Mouse (Mus musculus): ENCODE results near the gene Ap3b1. TPM values are rescaled to one million over a fixed set of nuclear protein-coding genes. Genes with fewer than 3 reads are reported as not detected.

Ap3b1 gene
- polyA plus RNA-seq, 1 experiment from 2014 or later, result 41.3 TPM

DNA sequence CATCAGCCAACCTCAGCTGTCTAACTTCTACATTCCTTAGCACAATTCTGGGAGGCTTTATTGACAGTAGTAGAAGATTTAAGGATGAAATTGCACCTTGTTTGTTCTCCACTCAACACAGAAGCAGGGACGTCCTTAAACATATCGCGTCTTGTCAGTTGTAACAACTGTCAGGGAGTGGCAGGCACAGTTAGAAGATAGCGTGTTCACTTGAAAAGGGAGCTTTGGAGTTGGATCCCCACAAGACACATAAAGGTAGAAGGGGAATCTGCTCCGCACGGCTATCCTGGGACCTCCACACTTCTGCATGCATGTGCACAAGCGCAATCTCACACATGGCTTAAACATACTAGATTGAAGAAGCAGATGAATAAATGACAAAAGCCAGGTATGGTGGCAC, 183.3 kb downstream of the Ap3b1 start:
- Histone ChIP-seq H3K36me3 (ENCODE audit: control insufficient read depth, insufficient read depth, low read length) (peaks cover 2% of the 10 kb centered on the region; the same call in 1 of the 2 replicates), H3K4me3 (ENCODE audit: low read depth, low read length) (no peak overlapping the region), H3K4me2 (no peak overlapping the region), H3K4me1 (replicated peaks; ENCODE audit: control insufficient read depth, insufficient read depth, low read length) (no peaks in the 10 kb centered on the region; the same call in 1 of the 2 replicates), H3K9ac (ENCODE audit: low read depth, low read length) (no peak overlapping the region), H3K9me3 (ENCODE audit: control insufficient read depth, low read length) (no peaks in the 10 kb centered on the region), H3K27me3 (replicated peaks; ENCODE audit: control insufficient read depth, insufficient read depth, low read length) (no peaks in the 10 kb centered on the region), H3K27ac (ENCODE audit: low read depth, low read length) (no peak overlapping the region)
- no peak for DNase-seq (ENCODE audit: low spot score)
- WGBS, result 93% methylated on average over 7 of the region's 7 CpGs
- no peak for ATAC-seq (replicated peaks; ENCODE audit: low FRiP score)

DNA sequence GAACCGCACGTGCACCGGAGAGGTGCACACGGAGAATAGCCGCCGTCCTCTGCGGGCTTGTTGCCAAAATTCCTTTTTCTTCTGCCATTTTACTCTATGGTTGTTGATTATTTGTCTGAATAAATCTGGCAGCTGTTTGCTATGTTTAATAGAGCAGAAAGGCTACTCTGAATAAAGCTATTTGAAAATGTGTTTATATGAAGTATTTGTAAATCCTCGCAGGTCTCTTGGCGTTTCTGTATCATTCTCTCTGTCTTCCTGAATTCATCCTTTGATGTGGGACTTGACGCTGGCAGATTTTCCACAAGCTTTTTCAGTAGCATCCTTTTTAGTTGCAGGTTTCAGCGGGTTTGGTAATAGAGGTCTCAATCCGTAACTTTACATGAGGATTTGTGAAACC, 185.5 kb downstream of the Ap3b1 start:
- ATAC-seq (replicated peaks; ENCODE audit: low FRiP score) (no peak), DNase-seq (ENCODE audit: low spot score) (no peak)
- no peaks in the 10 kb centered on the region for H3K27me3 ChIP-seq (replicated peaks; ENCODE audit: control insufficient read depth, insufficient read depth, low read length)
- H3K4me3 ChIP-seq (ENCODE audit: low read depth, low read length), result no peak overlapping the region
- H3K9ac ChIP-seq (ENCODE audit: low read depth, low read length), result no peak overlapping the region
- no peaks in the 10 kb centered on the region; the same call in 1 of the 2 replicates for H3K36me3 ChIP-seq (ENCODE audit: control insufficient read depth, insufficient read depth, low read length)
- no peaks in the 10 kb centered on the region for H3K4me1 ChIP-seq (replicated peaks; ENCODE audit: control insufficient read depth, insufficient read depth, low read length)
- H3K9me3 ChIP-seq (ENCODE audit: control insufficient read depth, low read length), result no peaks in the 10 kb centered on the region
- no peak overlapping the region for H3K4me2 ChIP-seq
- 92% methylated on average over 12 of the region's 12 CpGs for WGBS
- H3K27ac ChIP-seq (ENCODE audit: low read depth, low read length), result no peak overlapping the region

DNA sequence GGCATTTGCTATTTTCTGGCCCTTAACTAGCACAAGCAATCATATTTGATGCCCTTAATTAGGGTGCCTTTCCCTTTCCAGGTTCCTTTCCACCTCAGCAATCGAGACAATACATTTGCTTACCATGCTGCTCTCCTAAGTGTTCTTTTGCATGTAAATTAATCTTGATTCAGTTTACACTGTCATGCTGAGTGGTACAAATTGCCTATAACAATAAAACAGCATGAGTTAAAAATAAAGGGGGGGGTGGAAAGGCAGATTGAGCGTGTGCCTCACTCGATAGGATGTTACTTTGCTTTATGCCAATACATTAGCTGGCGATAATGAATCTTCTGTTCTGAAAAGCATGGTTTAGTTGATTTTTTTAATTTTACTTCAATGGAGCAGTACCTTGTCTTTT, 187.0 kb downstream of the Ap3b1 start:
- no peaks in the 10 kb centered on the region for H3K27me3 ChIP-seq (replicated peaks; ENCODE audit: control insufficient read depth, insufficient read depth, low read length)
- H3K9ac ChIP-seq (ENCODE audit: low read depth, low read length), result no peak overlapping the region
- WGBS, result 83% methylated on average over 4 of the region's 4 CpGs
- no peaks in the 10 kb centered on the region for H3K9me3 ChIP-seq (ENCODE audit: control insufficient read depth, low read length)
- no peak for ATAC-seq (replicated peaks; ENCODE audit: low FRiP score)
- no peaks in the 10 kb centered on the region; the same call in 1 of the 2 replicates for H3K36me3 ChIP-seq (ENCODE audit: control insufficient read depth, insufficient read depth, low read length)
- DNase-seq (ENCODE audit: low spot score), result no peak
- H3K4me3 ChIP-seq (ENCODE audit: low read depth, low read length), result no peak overlapping the region
- no peaks in the 10 kb centered on the region for H3K4me1 ChIP-seq (replicated peaks; ENCODE audit: control insufficient read depth, insufficient read depth, low read length)
- H3K27ac ChIP-seq (ENCODE audit: low read depth, low read length), result no peak overlapping the region
- no peak overlapping the region for H3K4me2 ChIP-seq

DNA sequence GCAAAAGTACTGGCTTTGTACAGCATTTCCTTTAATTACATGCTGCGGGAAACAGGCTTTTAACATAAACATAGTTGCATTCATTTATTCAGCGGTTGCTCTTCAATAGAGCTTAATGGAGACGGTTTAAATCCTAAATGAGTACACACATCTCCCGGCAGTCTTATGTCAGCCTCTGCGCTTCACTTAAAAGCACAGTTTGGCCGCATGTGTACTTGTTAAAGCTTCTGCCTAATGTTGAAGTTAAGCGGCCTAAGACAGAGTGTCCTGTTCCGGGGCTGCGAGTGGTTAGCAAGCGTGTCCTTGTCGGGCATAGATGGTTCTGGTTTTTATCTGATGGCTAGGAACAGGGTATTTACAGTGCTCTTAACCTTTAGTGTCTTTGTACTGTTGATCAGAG, 187.5 kb downstream of the Ap3b1 start:
- Histone ChIP-seq H3K9ac (ENCODE audit: low read depth, low read length) (no peak overlapping the region), H3K27me3 (replicated peaks; ENCODE audit: control insufficient read depth, insufficient read depth, low read length) (no peaks in the 10 kb centered on the region), H3K4me1 (replicated peaks; ENCODE audit: control insufficient read depth, insufficient read depth, low read length) (no peaks in the 10 kb centered on the region), H3K36me3 (ENCODE audit: control insufficient read depth, insufficient read depth, low read length) (no peaks in the 10 kb centered on the region), H3K9me3 (ENCODE audit: control insufficient read depth, low read length) (no peaks in the 10 kb centered on the region), H3K27ac (ENCODE audit: low read depth, low read length) (no peak overlapping the region), H3K4me3 (ENCODE audit: low read depth, low read length) (no peak overlapping the region), H3K4me2 (no peak overlapping the region)
- 86% methylated on average over 11 of the region's 11 CpGs for WGBS
- DNase-seq (ENCODE audit: low spot score) (no peak), ATAC-seq (replicated peaks; ENCODE audit: low FRiP score) (no peak)

DNA sequence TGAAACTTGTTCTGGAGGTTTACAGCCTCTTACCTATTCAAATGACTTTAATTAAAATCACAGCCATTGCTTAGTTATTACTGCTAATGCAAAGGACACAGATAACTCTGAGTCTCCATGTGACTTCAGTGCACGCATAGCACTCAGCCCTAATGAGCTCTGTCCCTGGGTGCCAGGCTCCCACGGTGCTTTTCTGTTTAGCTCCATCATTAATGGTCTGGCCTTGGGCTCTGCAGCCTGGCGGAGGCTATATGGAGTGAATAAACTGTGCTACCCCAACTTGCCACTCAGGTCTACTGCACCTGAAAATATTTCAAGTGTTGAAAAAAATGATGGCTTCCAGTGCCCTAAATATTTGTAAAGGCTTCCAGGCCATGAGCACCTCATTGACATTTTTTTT, 190.8 kb downstream of the Ap3b1 start:
- no peak overlapping the region for H3K4me2 ChIP-seq
- H3K27ac ChIP-seq (ENCODE audit: low read depth, low read length), result no peak overlapping the region
- DNase-seq (ENCODE audit: low spot score) (no peak), ATAC-seq (replicated peaks; ENCODE audit: low FRiP score) (no peak)
- H3K27me3 ChIP-seq (replicated peaks; ENCODE audit: control insufficient read depth, insufficient read depth, low read length), result no peaks in the 10 kb centered on the region
- no peaks in the 10 kb centered on the region for H3K4me1 ChIP-seq (replicated peaks; ENCODE audit: control insufficient read depth, insufficient read depth, low read length)
- no peak overlapping the region for H3K4me3 ChIP-seq (ENCODE audit: low read depth, low read length)
- no peaks in the 10 kb centered on the region for H3K9me3 ChIP-seq (ENCODE audit: control insufficient read depth, low read length)
- H3K36me3 ChIP-seq (ENCODE audit: control insufficient read depth, insufficient read depth, low read length), result no peaks in the 10 kb centered on the region
- 66% methylated on average over 3 of the region's 3 CpGs for WGBS
- H3K9ac ChIP-seq (ENCODE audit: low read depth, low read length), result no peak overlapping the region

DNA sequence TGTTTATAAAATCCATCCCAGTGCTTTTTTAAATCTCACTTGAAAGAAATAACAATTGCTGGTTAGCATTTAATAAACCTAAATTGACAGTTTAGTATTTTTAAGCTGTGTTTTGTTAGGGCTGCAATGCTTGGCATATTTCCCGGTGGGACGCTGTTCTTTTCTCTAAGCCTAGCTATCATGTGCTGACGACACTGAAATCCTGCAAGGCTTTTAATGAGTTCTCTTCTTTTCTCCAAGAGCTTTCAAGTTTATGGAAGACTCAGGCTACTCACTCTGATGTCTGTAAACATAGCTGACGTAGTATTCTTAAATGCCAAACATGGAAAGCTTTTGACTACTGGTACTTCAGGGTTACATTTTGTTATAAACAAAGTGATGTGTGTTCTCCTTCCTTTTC, 191.3 kb downstream of the Ap3b1 start:
- no peak for DNase-seq (ENCODE audit: low spot score)
- Histone ChIP-seq H3K4me2 (no peak overlapping the region), H3K4me3 (ENCODE audit: low read depth, low read length) (no peak overlapping the region), H3K27me3 (replicated peaks; ENCODE audit: control insufficient read depth, insufficient read depth, low read length) (no peaks in the 10 kb centered on the region), H3K27ac (ENCODE audit: low read depth, low read length) (no peak overlapping the region), H3K36me3 (ENCODE audit: control insufficient read depth, insufficient read depth, low read length) (no peaks in the 10 kb centered on the region), H3K9me3 (ENCODE audit: control insufficient read depth, low read length) (no peaks in the 10 kb centered on the region), H3K4me1 (replicated peaks; ENCODE audit: control insufficient read depth, insufficient read depth, low read length) (no peaks in the 10 kb centered on the region), H3K9ac (ENCODE audit: low read depth, low read length) (no peak overlapping the region)
- 78% methylated on average over 4 of the region's 4 CpGs for WGBS
- no peak for ATAC-seq (replicated peaks; ENCODE audit: low FRiP score)

DNA sequence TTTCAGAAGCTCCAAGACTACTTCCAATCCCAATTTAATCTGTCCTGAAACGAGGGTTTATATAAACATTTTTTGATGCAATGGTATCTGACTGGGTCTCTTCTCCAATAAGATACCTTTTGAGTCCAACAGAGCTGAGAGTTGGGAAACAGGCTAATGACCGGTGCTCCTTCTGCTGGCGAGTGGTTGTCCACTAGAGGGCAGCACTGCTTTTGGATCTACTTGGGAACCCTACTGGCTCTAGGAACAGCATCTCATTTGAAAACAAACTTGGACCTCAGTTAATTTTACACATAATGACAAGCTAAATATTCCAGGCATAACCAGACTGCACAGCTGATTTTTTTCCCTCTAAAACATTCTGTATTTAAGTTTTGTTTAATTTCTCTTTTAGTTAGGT, 201.3 kb downstream of the Ap3b1 start:
- Histone ChIP-seq H3K27ac (ENCODE audit: low read depth, low read length) (no peak overlapping the region), H3K36me3 (ENCODE audit: control insufficient read depth, insufficient read depth, low read length) (no peaks in the 10 kb centered on the region), H3K4me2 (no peak overlapping the region), H3K9ac (ENCODE audit: low read depth, low read length) (no peak overlapping the region), H3K9me3 (ENCODE audit: control insufficient read depth, low read length) (no peaks in the 10 kb centered on the region), H3K4me3 (ENCODE audit: low read depth, low read length) (no peak overlapping the region), H3K4me1 (replicated peaks; ENCODE audit: control insufficient read depth, insufficient read depth, low read length) (no peaks in the 10 kb centered on the region; the same call in 1 of the 2 replicates), H3K27me3 (replicated peaks; ENCODE audit: control insufficient read depth, insufficient read depth, low read length) (no peaks in the 10 kb centered on the region)
- no peak for DNase-seq (ENCODE audit: low spot score)
- 7% methylated on average over 3 of the region's 3 CpGs for WGBS
- ATAC-seq (replicated peaks; ENCODE audit: low FRiP score), result no peak

DNA sequence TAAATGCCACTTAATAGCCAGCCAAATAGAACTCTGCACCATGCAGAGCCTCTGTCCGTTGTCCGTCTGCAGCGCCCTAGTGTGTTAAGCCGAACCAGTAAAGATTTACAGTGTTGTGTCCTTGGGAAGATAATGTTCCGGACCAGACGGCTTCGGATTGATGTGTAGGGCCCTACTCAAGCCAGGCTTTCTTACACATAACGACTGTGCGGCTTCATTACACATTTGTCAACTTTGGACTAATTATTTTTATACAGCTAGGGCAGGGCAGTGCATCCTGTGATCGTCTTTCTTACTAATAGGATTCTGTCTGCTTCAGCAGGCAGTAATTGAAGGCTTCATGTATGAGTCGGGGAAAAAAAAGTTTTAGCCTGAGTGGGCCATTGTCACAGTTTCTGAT, 202.1 kb downstream of the Ap3b1 start:
- ATAC-seq (replicated peaks; ENCODE audit: low FRiP score) (no peak), DNase-seq (ENCODE audit: low spot score) (no peak)
- Histone ChIP-seq H3K27ac (ENCODE audit: low read depth, low read length) (no peak overlapping the region), H3K4me2 (no peak overlapping the region), H3K4me3 (ENCODE audit: low read depth, low read length) (no peak overlapping the region), H3K9me3 (ENCODE audit: control insufficient read depth, low read length) (no peaks in the 10 kb centered on the region), H3K9ac (ENCODE audit: low read depth, low read length) (no peak overlapping the region), H3K36me3 (ENCODE audit: control insufficient read depth, insufficient read depth, low read length) (peaks cover 4% of the 10 kb centered on the region; the same call in 1 of the 2 replicates), H3K27me3 (replicated peaks; ENCODE audit: control insufficient read depth, insufficient read depth, low read length) (no peaks in the 10 kb centered on the region), H3K4me1 (replicated peaks; ENCODE audit: control insufficient read depth, insufficient read depth, low read length) (no peaks in the 10 kb centered on the region; the same call in 1 of the 2 replicates)
- WGBS, result 79% methylated on average over 11 of the region's 11 CpGs

DNA sequence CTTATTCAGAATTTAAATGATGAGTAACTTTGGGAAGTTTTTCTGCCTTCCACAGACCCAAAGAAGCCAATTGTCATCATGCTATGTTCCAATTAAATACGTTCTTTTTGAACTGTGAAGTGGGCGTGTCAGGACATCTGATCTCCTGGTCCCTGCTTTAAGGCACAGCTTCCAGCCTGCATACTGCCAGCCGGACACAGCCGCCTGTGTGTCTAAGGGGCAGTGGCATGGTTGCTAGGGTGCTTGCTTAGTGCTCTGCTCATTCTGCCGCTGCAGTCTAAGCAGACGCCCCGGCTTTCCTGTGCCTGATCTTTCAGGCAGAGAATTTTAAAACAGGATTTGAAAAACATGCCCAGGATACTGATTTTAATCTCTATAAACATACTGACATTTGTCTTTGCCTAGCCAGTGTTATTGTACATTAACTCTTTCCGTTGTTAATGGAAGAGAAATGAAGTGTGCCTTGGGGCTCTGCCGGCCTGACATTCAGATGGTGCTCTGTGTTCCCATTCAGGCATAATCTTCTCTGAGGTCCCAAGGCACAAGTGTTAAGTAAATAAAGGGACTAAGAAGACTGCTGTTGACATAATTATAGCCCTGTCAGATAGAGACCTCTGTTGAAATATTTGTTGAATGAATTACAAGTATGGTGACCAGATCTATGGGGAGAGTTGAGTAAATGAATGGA, 204.0 kb downstream of the Ap3b1 start:
- no peak for ATAC-seq (replicated peaks; ENCODE audit: low FRiP score)

More for the DNA sequence above, 204.0 kb downstream of the Ap3b1 start:
- 77% methylated on average over 9 of the region's 9 CpGs for WGBS
- H3K9me3 ChIP-seq (ENCODE audit: control insufficient read depth, low read length), result no peaks in the 10 kb centered on the region
- no peak for DNase-seq (ENCODE audit: low spot score)
- H3K4me3 ChIP-seq (ENCODE audit: low read depth, low read length), result no peak overlapping the region
- H3K36me3 ChIP-seq (ENCODE audit: control insufficient read depth, insufficient read depth, low read length), result peaks cover 5% of the 10 kb centered on the region; the same call in 1 of the 2 replicates
- no peak overlapping the region for H3K9ac ChIP-seq (ENCODE audit: low read depth, low read length)
- H3K27me3 ChIP-seq (replicated peaks; ENCODE audit: control insufficient read depth, insufficient read depth, low read length), result no peaks in the 10 kb centered on the region
- H3K4me1 ChIP-seq (replicated peaks; ENCODE audit: control insufficient read depth, insufficient read depth, low read length), result no peaks in the 10 kb centered on the region; the same call in 1 of the 2 replicates
- no peak overlapping the region for H3K4me2 ChIP-seq
- no peak overlapping the region for H3K27ac ChIP-seq (ENCODE audit: low read depth, low read length)
